ENCODE assay signal across 14 mouse cellular contexts in genomic region chr2:180482274-180482673, GRCm38 (mm10). TPM values are rescaled to one million over a fixed set of nuclear protein-coding genes. Genes with fewer than 3 reads are reported as not detected.
DNase-seq lines count a peak whose midpoint lies in the region; ATAC-seq and TF ChIP-seq lines count a peak whose summit lies in the region.
"Had no signal": no experiment of that assay in that cellular context is flagged by ENCODE, and none has a peak within 500 bp of the region (broad histone marks: within the 10 kb centered on the region; RNA-seq: fewer than 3 reads in every experiment).

No protein-coding gene starts in this region.

- H3K27ac ChIP-seq in forebrain, postnatal 0 days (ENCODE audit: low read depth, low read length): peak overlapping the region; percentile 29; the same call in 1 of the 2 replicates
- H3K27ac ChIP-seq in midbrain, embryonic 12.5 days (replicated peaks): peak overlapping the region; percentile 46; the same call in 1 of the 2 replicates
- no peak overlapping the region for H3K27ac ChIP-seq in heart, embryonic 12.5 days (ENCODE audit: poor library complexity, severe bottlenecking)
- H3K27ac ChIP-seq in intestine, embryonic 15.5 days: no peak overlapping the region
- H3K27ac ChIP-seq: heart, embryonic 15.5 days had no signal

- H3K4me2 ChIP-seq in forebrain, postnatal 0 days (ENCODE audit: low read depth): no peak overlapping the region
- H3K4me2 ChIP-seq in midbrain, embryonic 12.5 days (replicated peaks): peak overlapping the region; percentile 40
- no peak overlapping the region for H3K4me2 ChIP-seq in heart, embryonic 12.5 days
- H3K4me2 ChIP-seq in intestine, embryonic 15.5 days (replicated peaks): no peak overlapping the region
- H3K4me2 ChIP-seq: heart, embryonic 15.5 days had no signal

- H3K4me1 ChIP-seq in forebrain, postnatal 0 days (ENCODE audit: insufficient read depth): peaks cover 6% of the 10 kb centered on the region; the same call in 1 of the 2 replicates
- H3K4me1 ChIP-seq in midbrain, embryonic 12.5 days: peaks cover 30% of the 10 kb centered on the region
- no peaks in the 10 kb centered on the region for H3K4me1 ChIP-seq in heart, embryonic 12.5 days (replicated peaks)
- H3K4me1 ChIP-seq in intestine, embryonic 15.5 days (replicated peaks): peaks cover 4% of the 10 kb centered on the region; the same call in 1 of the 2 replicates
- H3K4me1 ChIP-seq: heart, embryonic 15.5 days had no signal

- H3K9me3 ChIP-seq in forebrain, postnatal 0 days (ENCODE audit: low read length): no peaks in the 10 kb centered on the region
- H3K9me3 ChIP-seq in midbrain, embryonic 12.5 days: no peaks in the 10 kb centered on the region
- no peaks in the 10 kb centered on the region for H3K9me3 ChIP-seq in heart, embryonic 12.5 days (replicated peaks)
- no peaks in the 10 kb centered on the region for H3K9me3 ChIP-seq in intestine, embryonic 15.5 days
- H3K9me3 ChIP-seq: heart, embryonic 15.5 days had no signal

- H3K36me3 ChIP-seq in forebrain, postnatal 0 days (ENCODE audit: insufficient read depth): no peaks in the 10 kb centered on the region
- H3K36me3 ChIP-seq in midbrain, embryonic 12.5 days: no peaks in the 10 kb centered on the region
- H3K36me3 ChIP-seq in heart, embryonic 12.5 days: no peaks in the 10 kb centered on the region
- no peaks in the 10 kb centered on the region for H3K36me3 ChIP-seq in intestine, embryonic 15.5 days
- H3K36me3 ChIP-seq: heart, embryonic 15.5 days had no signal

- peak; percentile 43 for ATAC-seq in forebrain, postnatal 0 days
- ATAC-seq in midbrain, embryonic 12.5 days (ENCODE audit: low FRiP score, low read depth): peak; percentile 76
- ATAC-seq in heart, embryonic 12.5 days (ENCODE audit: insufficient number of reproducible peaks, low FRiP score): no peak
- no peak for ATAC-seq in intestine, embryonic 15.5 days

- no peak overlapping the region for H3K4me3 ChIP-seq in forebrain, postnatal 0 days (ENCODE audit: low read depth, low read length)
- peak overlapping the region; percentile 12; the same call in 1 of the 2 replicates for H3K4me3 ChIP-seq in midbrain, embryonic 12.5 days
- H3K4me3 ChIP-seq in heart, embryonic 12.5 days: no peak overlapping the region
- H3K4me3 ChIP-seq in intestine, embryonic 15.5 days (replicated peaks): no peak overlapping the region
- H3K4me3 ChIP-seq: heart, embryonic 15.5 days had no signal

- no peak for TF ChIP-seq CTCF in forebrain, postnatal 0 days (IDR thresholded peaks at IDR 0.05; ENCODE audit: low read depth)

- H3K27me3 ChIP-seq in forebrain, postnatal 0 days (ENCODE audit: insufficient read depth, low read length): no peaks in the 10 kb centered on the region
- H3K27me3 ChIP-seq in midbrain, embryonic 12.5 days: peaks cover 86% of the 10 kb centered on the region
- H3K27me3 ChIP-seq in heart, embryonic 12.5 days (replicated peaks): peaks cover 75% of the 10 kb centered on the region
- H3K27me3 ChIP-seq in intestine, embryonic 15.5 days (replicated peaks): peaks cover 2% of the 10 kb centered on the region; the same call in 1 of the 2 replicates

- no peak overlapping the region for H3K9ac ChIP-seq in forebrain, postnatal 0 days
- H3K9ac ChIP-seq in midbrain, embryonic 12.5 days (replicated peaks): peak overlapping the region; percentile 4; the same call in 1 of the 2 replicates
- H3K9ac ChIP-seq in heart, embryonic 12.5 days: no peak overlapping the region
- no peak overlapping the region for H3K9ac ChIP-seq in intestine, embryonic 15.5 days
- H3K9ac ChIP-seq: heart, embryonic 15.5 days had no signal

- 12% methylated on average over 16 of the region's 16 CpGs for WGBS in forebrain, postnatal 0 days
- WGBS in midbrain, embryonic 12.5 days: 10% methylated on average over 16 of the region's 16 CpGs
- WGBS in heart, embryonic 12.5 days: 42% methylated on average over 16 of the region's 16 CpGs
- WGBS in intestine, embryonic 15.5 days: 17% methylated on average over 16 of the region's 16 CpGs

- DNase-seq in retina, postnatal 1 day: peak; percentile 56
- no peak for DNase-seq in retina, embryonic 14.5 days (ENCODE audit: low spot score)
- no peak for DNase-seq in forebrain, postnatal 0 days
- no peak for DNase-seq in testis, postnatal 10 days (ENCODE audit: low spot score)
- no peak for DNase-seq in ovary, postnatal 14 days (ENCODE audit: low spot score)
- DNase-seq: cerebellum, adult 8-10 months; kidney, adult 18-20 months; lung, postnatal 14 days had no signal

RNA-seq across cellular contexts. Expression of gene Ntsr1, which starts 17.5 kb away (rescaled TPM):
- total RNA-seq in forebrain, postnatal 0 days (2014; rRNA removed): 19.8 and 35.8 TPM in 2 replicates
- polyA plus RNA-seq in forebrain, postnatal 0 days (2015; fragmentation: Nextera tagmentation; extraction: Ambion mirVana): 13.2 and 18.1 TPM in 2 replicates
- polyA plus RNA-seq in midbrain, embryonic 12.5 days (2016; fragmentation: Nextera tagmentation; extraction: Ambion mirVana): 0.15 and 0.29 TPM in 2 replicates
- polyA plus RNA-seq in heart, embryonic 12.5 days (2016; fragmentation: Nextera tagmentation; extraction: Ambion mirVana): 0.80 and 0.94 TPM in 2 replicates
- 2.4 and 2.8 TPM in 2 replicates for polyA plus RNA-seq in intestine, embryonic 15.5 days (2015; fragmentation: Nextera tagmentation; extraction: Ambion mirVana)
- total RNA-seq: gastrocnemius, adult 18-20 months; liver, adult 2 months had no signal
- polyA plus RNA-seq: liver, adult 2 months had no signal

RNA-seq across cellular contexts. Expression of gene Slco4a1, which starts 26.2 kb away (rescaled TPM):
- total RNA-seq in forebrain, postnatal 0 days (2014; rRNA removed): 1.8 TPM in 2 replicates
- polyA plus RNA-seq in forebrain, postnatal 0 days (2015; fragmentation: Nextera tagmentation; extraction: Ambion mirVana): 1.3 and 1.6 TPM in 2 replicates
- 3.5 and 4.1 TPM in 2 replicates for polyA plus RNA-seq in midbrain, embryonic 12.5 days (2016; fragmentation: Nextera tagmentation; extraction: Ambion mirVana)
- 0.51 and 0.67 TPM in 2 replicates for polyA plus RNA-seq in heart, embryonic 12.5 days (2016; fragmentation: Nextera tagmentation; extraction: Ambion mirVana)
- 2.3 and 2.8 TPM in 2 replicates for polyA plus RNA-seq in intestine, embryonic 15.5 days (2015; fragmentation: Nextera tagmentation; extraction: Ambion mirVana)
- total RNA-seq: gastrocnemius, adult 18-20 months had no signal

Comparison
In these comparisons a context has a peak if more than half of its experiments do, and no peak if none do; other contexts are left out.
1. ATAC-seq: peak in forebrain, postnatal 0 days (single experiment) and midbrain, embryonic 12.5 days (single experiment); none in heart, embryonic 12.5 days (single experiment) and intestine, embryonic 15.5 days (single experiment).
2. H3K27ac ChIP-seq: peak in forebrain, postnatal 0 days (single experiment) and midbrain, embryonic 12.5 days (single experiment); none in heart, embryonic 12.5 days (single experiment) and intestine, embryonic 15.5 days (single experiment).